Mouse (Mus musculus) lung, postnatal 14 days (tissue): ENCODE measurements around the gene Tnrc6b.
"Not testable (repeated sequence)": the region's sequence is repeated elsewhere in the genome, so short reads cannot be mapped to it uniquely, and the experiment has no call there.

Experiments used
- DNase-seq: peaks from one replicate; pipeline ENCODE4 v3.0.0; 2021

Tnrc6b gene

DNA sequence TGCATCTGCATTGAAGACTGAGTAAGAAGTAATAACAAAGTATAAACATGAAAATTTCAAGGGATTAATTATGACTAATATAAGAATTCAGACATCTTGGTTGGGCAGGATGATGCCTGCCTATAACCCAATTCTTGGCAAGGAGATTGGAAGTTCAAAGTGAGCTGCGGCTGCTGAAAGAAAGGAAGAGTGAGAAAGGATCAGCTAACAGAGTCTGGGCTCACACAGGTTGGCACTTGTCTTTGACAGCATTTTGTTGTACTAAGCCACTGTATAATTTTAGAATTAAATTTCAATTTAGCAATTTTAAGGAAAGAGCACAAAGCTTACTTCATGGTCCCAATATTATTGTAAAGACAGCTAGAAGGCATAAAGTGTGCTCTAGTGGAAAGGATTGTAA, 150.2 kb downstream of the Tnrc6b start:
- no peak for DNase-seq

GRCm38 (mm10) chr15:80862027-80862426, 150.9 kb downstream of the Tnrc6b start:
- no peak for DNase-seq

- not testable (repeated sequence) for DNase-seq
Measured at GRCm38 (mm10) chr15:80868603-80869002, 157.5 kb downstream of the Tnrc6b start.

DNA sequence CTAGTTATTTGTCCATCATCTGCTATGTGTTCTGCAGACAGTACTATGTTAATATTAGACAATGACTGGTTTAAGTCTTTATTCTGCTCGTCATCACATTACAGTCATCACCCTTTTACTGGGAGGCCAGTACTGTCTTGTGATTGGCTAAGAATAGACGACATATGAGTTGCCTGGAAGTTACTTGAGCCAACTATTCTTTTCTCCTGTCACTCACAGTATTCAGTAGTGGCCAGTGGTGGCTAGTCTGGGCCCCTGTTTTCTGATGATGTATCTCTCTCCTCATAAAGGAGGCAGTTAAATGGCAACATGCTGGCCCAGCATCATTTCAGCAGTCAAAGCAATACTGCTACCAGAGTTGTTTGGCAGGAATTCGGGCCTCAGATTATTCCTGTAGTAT, 163.6 kb downstream of the Tnrc6b start:
- DNase-seq: no peak

DNA sequence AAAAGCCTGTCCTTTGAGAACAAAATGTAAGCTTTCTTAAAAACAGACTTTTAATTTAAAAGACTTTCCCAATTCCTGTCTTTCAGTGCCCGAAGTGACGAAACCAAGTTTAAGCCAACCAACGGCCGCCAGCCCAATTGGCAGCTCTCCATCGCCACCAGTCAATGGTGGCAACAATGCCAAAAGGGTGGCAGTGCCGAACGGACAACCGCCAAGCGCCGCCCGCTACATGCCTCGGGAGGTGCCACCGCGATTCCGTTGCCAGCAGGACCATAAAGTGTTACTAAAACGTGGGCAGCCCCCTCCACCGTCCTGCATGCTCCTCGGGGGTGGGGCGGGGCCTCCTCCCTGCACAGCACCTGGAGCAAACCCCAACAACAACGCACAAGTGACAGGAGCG, 165.1 kb downstream of the Tnrc6b start:
- no peak for DNase-seq

DNA sequence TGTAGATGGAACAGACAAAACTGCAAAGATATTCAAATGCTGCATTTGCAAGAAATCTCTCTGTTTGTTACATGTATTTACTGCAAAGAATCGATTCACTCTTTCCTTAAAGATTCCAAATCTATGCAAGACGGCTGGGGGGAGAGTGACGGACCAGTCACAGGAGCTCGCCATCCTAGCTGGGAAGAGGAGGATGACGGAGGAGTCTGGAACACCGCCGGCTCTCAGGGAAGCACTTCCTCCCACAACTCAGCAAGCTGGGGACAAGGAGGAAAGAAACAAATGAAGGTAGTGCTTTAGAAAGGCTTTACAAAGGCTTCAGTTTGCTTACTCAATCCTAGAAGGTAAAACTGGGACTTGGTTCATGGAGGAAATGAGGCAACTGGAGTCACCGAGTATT, 173.0 kb downstream of the Tnrc6b start:
- no peak for DNase-seq

DNA sequence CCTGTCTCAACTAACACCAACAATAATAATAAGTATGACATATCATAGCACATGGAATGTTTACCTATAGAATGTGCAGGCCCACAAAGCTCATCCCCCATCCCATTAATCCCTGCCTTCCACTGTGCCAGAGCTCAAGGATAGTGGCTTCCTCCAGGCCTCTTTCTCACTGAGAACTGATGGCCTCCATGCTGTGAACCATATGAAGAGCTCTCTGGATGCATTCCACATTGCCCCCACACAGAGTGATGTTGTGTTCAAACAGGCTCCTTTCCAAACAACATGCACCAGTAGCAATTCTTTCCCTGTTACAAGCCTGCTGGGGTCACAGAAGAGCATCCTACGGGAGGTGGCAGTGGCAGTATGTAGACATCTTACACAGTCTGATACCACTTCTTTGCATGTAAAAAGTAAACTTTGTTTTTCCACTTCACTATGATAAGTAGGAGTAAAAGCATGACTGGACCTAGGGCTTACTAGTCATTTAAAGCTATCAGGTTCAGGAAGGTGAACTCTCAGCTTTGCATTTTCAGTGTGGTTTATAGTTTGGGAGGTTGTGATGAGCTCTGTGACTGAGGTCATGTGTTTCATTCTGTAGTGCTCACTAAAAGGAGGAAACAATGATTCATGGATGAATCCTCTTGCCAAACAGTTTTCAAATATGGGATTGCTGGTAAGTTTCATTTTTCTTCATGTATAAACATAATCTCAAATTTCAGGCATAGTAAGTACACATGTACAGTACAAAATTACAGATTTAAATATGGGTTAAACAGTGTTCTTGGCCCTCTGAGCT, 175.4 kb downstream of the Tnrc6b start:
- no peak for DNase-seq

GRCm38 (mm10) chr15:80892341-80892740, 181.2 kb downstream of the Tnrc6b start:
- no peak for DNase-seq

DNA sequence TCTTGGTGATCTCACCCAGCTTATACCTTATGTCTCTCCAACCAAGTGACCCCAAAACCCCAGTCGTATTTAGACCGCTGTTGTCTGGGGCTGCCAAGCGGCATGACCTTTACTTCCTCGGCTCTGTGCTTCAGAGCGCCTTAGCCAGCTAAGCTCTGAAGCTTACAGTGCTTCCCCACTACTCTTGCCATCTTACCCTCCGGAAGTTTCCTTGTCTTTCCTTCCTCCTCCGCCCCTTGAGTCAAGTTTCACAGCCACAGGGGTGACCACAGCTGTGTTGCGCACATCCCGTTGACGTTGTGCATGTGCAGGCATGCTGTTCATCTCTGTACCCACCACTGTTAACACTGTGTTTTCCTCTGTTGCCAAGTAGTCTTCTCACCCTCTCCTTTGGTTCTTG, 185.6 kb downstream of the Tnrc6b start:
- DNase-seq: no peak

DNA sequence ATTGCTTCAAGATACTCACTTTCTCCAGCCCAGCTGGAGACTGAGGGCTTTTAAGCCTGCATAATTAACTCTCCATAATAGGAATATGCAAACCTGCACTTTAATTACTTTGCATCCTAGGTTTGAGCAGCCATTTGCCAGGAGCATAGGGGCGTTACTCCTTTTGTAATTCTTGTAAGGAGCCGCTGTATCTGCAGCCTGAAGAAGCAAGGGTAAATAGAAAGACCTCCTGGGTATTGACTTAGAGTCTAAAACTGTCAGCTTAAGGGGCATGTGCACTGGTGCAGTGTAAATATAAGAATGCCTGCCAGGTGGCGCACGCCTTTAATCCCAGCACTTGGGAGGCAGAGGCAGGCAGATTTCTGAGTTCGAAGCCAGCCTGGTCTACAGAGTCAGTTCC, 186.8 kb downstream of the Tnrc6b start:
- DNase-seq: no peak

DNA sequence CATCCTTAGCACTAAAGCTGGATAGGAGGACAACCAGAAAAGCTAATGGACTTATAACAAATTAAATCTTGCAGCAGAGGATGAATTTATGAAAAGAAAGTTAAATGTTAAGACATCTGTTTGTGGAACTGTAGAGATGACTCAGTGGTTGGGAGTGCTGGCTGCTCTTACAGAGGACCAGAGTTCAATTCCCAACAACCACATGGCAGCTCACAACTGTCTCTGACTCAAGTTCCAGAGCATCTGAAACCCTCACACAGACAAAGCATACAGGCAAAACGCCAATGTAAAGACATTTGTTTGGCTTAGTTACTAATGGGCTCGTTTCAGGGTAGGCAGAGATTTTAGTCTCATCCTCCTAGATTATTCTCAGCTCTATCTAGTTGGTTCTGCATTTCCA, 188.7 kb downstream of the Tnrc6b start:
- no peak for DNase-seq

- no peak for DNase-seq
Measured at GRCm38 (mm10) chr15:80901806-80902513, 190.8 kb downstream of the Tnrc6b start.

DNA sequence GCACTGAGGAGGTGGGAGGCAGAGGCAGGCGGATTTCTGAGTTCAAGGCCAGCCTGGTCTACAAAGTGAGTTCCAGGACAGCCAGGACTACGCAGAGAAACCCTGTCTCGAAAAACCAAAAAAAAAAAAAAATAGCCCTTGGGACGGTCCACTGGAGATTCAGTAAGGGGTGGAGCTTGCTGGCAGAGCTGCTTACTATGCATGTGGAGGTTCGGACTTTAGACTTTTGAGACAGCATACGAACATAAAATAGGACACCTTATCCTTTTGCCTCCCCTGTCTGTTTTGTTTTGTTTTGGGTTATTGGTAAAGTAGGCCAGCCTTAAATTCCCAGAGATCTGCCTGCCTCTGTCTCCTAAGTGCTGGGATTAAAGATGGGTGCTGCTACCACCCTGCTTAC, 193.7 kb downstream of the Tnrc6b start:
- not testable (repeated sequence) for DNase-seq

DNA sequence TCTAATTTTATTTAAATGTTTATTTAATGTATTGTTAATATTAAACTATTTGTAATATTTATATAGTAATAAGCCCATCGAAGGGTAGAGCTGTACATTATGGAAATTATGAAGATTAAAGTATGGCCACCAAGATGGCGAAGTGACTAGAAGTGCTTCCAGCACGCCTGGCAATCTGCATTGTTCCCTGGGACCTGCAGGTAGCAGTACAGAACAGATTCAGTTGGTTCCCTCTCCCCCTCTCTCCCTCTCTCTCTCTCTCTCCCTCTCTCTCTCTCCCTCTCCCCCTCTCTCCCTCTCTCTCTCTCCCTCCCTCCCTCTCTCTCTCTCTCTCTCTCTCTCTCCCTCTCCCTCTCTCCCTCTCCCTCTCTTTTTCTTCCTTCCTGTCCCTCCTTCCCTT, 199.1 kb downstream of the Tnrc6b start:
- DNase-seq: no peak

- DNase-seq: no peak
Measured at GRCm38 (mm10) chr15:80910790-80911531, 199.8 kb downstream of the Tnrc6b start.

DNA sequence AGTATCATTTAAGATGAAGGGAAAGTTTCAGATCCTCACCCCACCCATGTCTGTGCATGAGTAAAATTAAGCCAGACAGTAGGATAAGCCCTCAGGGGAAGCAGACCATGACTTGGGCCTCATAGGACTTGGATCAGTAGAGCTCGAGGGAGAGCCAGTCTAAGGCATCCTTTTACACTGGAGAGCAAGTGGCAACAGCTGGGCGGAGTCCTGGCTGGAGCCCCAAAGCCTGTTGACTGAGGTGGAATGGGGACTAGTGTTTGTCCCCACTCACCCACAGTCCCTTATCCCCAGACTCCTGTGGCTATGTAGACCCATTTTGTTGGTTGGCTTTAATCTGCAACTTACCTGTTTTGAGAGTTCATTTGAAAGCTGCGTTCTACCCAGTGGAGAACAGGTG, 201.1 kb downstream of the Tnrc6b start:
- no peak for DNase-seq

DNA sequence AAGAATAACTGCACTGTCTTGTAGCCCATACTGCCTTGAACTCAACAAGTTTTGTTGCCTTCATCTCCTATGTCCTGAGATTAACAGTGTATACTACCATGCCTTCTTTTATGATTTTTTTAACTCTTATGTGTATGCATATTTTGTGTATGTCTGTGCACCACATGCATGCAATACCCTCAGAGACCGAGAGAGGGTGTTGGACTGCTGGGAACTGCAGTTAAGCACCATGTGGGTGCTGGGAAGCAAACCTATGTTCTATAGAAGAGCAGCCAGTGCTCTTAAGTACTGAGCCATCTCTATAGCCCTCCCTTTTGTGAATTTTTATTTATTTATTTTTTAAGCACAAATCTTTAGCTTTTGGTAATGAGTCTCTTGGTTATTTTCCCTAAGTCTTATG, 202.7 kb downstream of the Tnrc6b start:
- DNase-seq: no peak

- DNase-seq: peak; percentile 62
Measured at GRCm38 (mm10) chr15:80915850-80916249, 204.7 kb downstream of the Tnrc6b start.

DNA sequence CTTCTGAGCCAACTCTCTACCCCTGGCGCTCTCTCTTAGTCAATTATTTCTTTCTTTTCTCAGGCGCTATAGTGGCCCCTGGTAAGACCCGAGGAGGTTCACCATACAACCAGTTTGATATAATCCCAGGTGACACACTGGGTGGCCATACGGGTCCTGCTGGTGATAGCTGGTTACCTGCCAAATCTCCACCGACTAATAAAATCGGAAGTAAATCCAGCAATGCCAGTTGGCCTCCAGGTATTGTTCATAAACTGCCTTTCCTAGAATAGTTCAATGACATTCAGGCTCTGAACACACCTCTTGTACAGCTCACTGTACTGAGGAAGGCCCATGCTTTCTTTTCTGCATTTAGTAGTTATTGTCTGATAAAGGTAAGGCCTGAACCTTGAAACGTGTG, 205.5 kb downstream of the Tnrc6b start:
- DNase-seq: no peak

- no peak for DNase-seq
Measured at GRCm38 (mm10) chr15:80920346-80920745, 209.2 kb downstream of the Tnrc6b start.

GRCm38 (mm10) chr15:80921781-80922180, 210.7 kb downstream of the Tnrc6b start:
- DNase-seq: no peak

- DNase-seq: no peak
Measured at GRCm38 (mm10) chr15:80924211-80924610, 213.1 kb downstream of the Tnrc6b start.

- DNase-seq: no peak
Measured at GRCm38 (mm10) chr15:80928811-80929355, 217.8 kb downstream of the Tnrc6b start.
